Mouse (Mus musculus): ENCODE results near the gene Arhgef12.

- TF ChIP-seq CTCF (conservative IDR thresholded peaks at IDR 0.05; ENCODE audit: insufficient read depth, insufficient read length, low read depth, low read length) (no peak), POLR2A (IDR thresholded peaks at IDR 0.05; ENCODE audit: low read depth, low read length) (no peak)
Measured at GRCm38 (mm10) chr9:43000595-43001250, 106.3 kb downstream of the Arhgef12 start.

Measured in kidney, adult 2 months (tissue).